Mouse (Mus musculus): Measurements from ENCODE around the gene Exosc9. TPM values are rescaled to one million over a fixed set of nuclear protein-coding genes. Genes with fewer than 3 reads are reported as not detected.
"Not testable (repeated sequence)": the region's sequence is repeated elsewhere in the genome, so short reads cannot be mapped to it uniquely, and the experiment has no call there.

Gene Exosc9
- polyA plus RNA-seq, 1 experiment from 2014 or later: 58.5 TPM

GRCm38 (mm10) chr3:36571361-36571826 is 19.0 kb downstream of the Exosc9 start:
- no peaks in the 10 kb centered on the region for H3K9me3 ChIP-seq (replicated peaks; ENCODE audit: control insufficient read depth, low read length)
- peaks cover 12% of the 10 kb centered on the region for H3K4me1 ChIP-seq (ENCODE audit: control insufficient read depth, insufficient read depth, low read length)
- peak overlapping the region; percentile 89 for H3K4me2 ChIP-seq
- H3K36me3 ChIP-seq (ENCODE audit: control insufficient read depth, insufficient read depth, low read length): peaks cover 26% of the 10 kb centered on the region
- peak; percentile 43 for ATAC-seq (replicated peaks; ENCODE audit: insufficient number of reproducible peaks, low FRiP score, low TSS enrichment)
- H3K4me3 ChIP-seq (ENCODE audit: low read depth, low read length): peak overlapping the region; percentile 79
- H3K27ac ChIP-seq (ENCODE audit: low read depth, low read length): peak overlapping the region; percentile 61
- under 1% methylated on average over 46 of the region's 46 CpGs for WGBS (ENCODE audit: insufficient replicate concordance)
- H3K27me3 ChIP-seq (ENCODE audit: control insufficient read depth, insufficient read depth, low read length): no peaks in the 10 kb centered on the region
- H3K9ac ChIP-seq (ENCODE audit: low read depth, low read length): peak overlapping the region; percentile 84

- Histone ChIP-seq H3K9me3 (replicated peaks; ENCODE audit: control insufficient read depth, low read length) (no peaks in the 10 kb centered on the region), H3K9ac (ENCODE audit: low read depth, low read length) (peak within 1 kb of the TSS; percentile 84), H3K27ac (ENCODE audit: low read depth, low read length) (peak within 1 kb of the TSS; percentile 74), H3K36me3 (ENCODE audit: control insufficient read depth, insufficient read depth, low read length) (peaks cover 22% of the 10 kb centered on the region), H3K4me2 (peak within 1 kb of the TSS; percentile 89), H3K4me1 (ENCODE audit: control insufficient read depth, insufficient read depth, low read length) (peaks cover 12% of the 10 kb centered on the region), H3K27me3 (ENCODE audit: control insufficient read depth, insufficient read depth, low read length) (no peaks in the 10 kb centered on the region), H3K4me3 (ENCODE audit: low read depth, low read length) (peak within 1 kb of the TSS; percentile 79)
- WGBS (ENCODE audit: insufficient replicate concordance): under 1% methylated on average over 60 of the region's 60 CpGs
- ATAC-seq (replicated peaks; ENCODE audit: insufficient number of reproducible peaks, low FRiP score, low TSS enrichment): peak; percentile 99
Measured at GRCm38 (mm10) chr3:36571827-36572378, 19.5 kb downstream of the Exosc9 start, which contains the start of gene Ccna2. Gene Ccna2 (minus strand): TSS chr3:36572150.

GRCm38 (mm10) chr3:36598811-36599210 is 46.4 kb downstream of the Exosc9 start:
- H3K9ac ChIP-seq (ENCODE audit: low read depth, low read length): no peak overlapping the region
- 71% methylated on average over 3 of the region's 3 CpGs for WGBS (ENCODE audit: insufficient replicate concordance)
- H3K27me3 ChIP-seq (ENCODE audit: control insufficient read depth, insufficient read depth, low read length): no peaks in the 10 kb centered on the region
- no peak overlapping the region for H3K4me3 ChIP-seq (ENCODE audit: low read depth, low read length)
- no peaks in the 10 kb centered on the region for H3K9me3 ChIP-seq (replicated peaks; ENCODE audit: control insufficient read depth, low read length)
- no peak for ATAC-seq (replicated peaks; ENCODE audit: insufficient number of reproducible peaks, low FRiP score, low TSS enrichment)
- H3K36me3 ChIP-seq (ENCODE audit: control insufficient read depth, insufficient read depth, low read length): no peaks in the 10 kb centered on the region
- H3K4me1 ChIP-seq (ENCODE audit: control insufficient read depth, insufficient read depth, low read length): no peaks in the 10 kb centered on the region
- no peak overlapping the region for H3K27ac ChIP-seq (ENCODE audit: low read depth, low read length)
- no peak overlapping the region for H3K4me2 ChIP-seq

GRCm38 (mm10) chr3:36599773-36600172 is 47.4 kb downstream of the Exosc9 start:
- not testable (repeated sequence) for ATAC-seq (replicated peaks; ENCODE audit: insufficient number of reproducible peaks, low FRiP score, low TSS enrichment); H3K4me3 ChIP-seq (ENCODE audit: low read depth, low read length); H3K9me3 ChIP-seq (replicated peaks; ENCODE audit: control insufficient read depth, low read length); H3K27me3 ChIP-seq (ENCODE audit: control insufficient read depth, insufficient read depth, low read length); H3K4me1 ChIP-seq (ENCODE audit: control insufficient read depth, insufficient read depth, low read length); H3K27ac ChIP-seq (ENCODE audit: low read depth, low read length); H3K4me2 ChIP-seq; H3K9ac ChIP-seq (ENCODE audit: low read depth, low read length); H3K36me3 ChIP-seq (ENCODE audit: control insufficient read depth, insufficient read depth, low read length)
- 85% methylated on average over 8 of the region's 9 CpGs for WGBS (ENCODE audit: insufficient replicate concordance)

- no peaks in the 10 kb centered on the region for H3K4me1 ChIP-seq (ENCODE audit: control insufficient read depth, insufficient read depth, low read length)
- no peaks in the 10 kb centered on the region for H3K36me3 ChIP-seq (ENCODE audit: control insufficient read depth, insufficient read depth, low read length)
- WGBS (ENCODE audit: insufficient replicate concordance): 43% methylated on average over 7 of the region's 7 CpGs
- H3K9me3 ChIP-seq (replicated peaks; ENCODE audit: control insufficient read depth, low read length): no peaks in the 10 kb centered on the region
- H3K27ac ChIP-seq (ENCODE audit: low read depth, low read length): no peak overlapping the region
- H3K9ac ChIP-seq (ENCODE audit: low read depth, low read length): no peak overlapping the region
- no peak overlapping the region for H3K4me2 ChIP-seq
- no peak for ATAC-seq (replicated peaks; ENCODE audit: insufficient number of reproducible peaks, low FRiP score, low TSS enrichment)
- no peaks in the 10 kb centered on the region for H3K27me3 ChIP-seq (ENCODE audit: control insufficient read depth, insufficient read depth, low read length)
- H3K4me3 ChIP-seq (ENCODE audit: low read depth, low read length): no peak overlapping the region
Measured at GRCm38 (mm10) chr3:36605894-36606783, 53.7 kb downstream of the Exosc9 start.

- no peaks in the 10 kb centered on the region for H3K36me3 ChIP-seq (ENCODE audit: control insufficient read depth, insufficient read depth, low read length)
- no peaks in the 10 kb centered on the region for H3K27me3 ChIP-seq (ENCODE audit: control insufficient read depth, insufficient read depth, low read length)
- H3K9me3 ChIP-seq (replicated peaks; ENCODE audit: control insufficient read depth, low read length): no peaks in the 10 kb centered on the region
- peak overlapping the region; percentile 74 for H3K9ac ChIP-seq (ENCODE audit: low read depth, low read length)
- H3K4me3 ChIP-seq (ENCODE audit: low read depth, low read length): peak overlapping the region; percentile 57
- no peak overlapping the region for H3K27ac ChIP-seq (ENCODE audit: low read depth, low read length)
- ATAC-seq (replicated peaks; ENCODE audit: insufficient number of reproducible peaks, low FRiP score, low TSS enrichment): no peak
- 7% methylated on average over 6 of the region's 6 CpGs for whole genome bisulfite sequencing (ENCODE audit: insufficient replicate concordance)
- peak overlapping the region; percentile 64 for H3K4me2 ChIP-seq
- H3K4me1 ChIP-seq (ENCODE audit: control insufficient read depth, insufficient read depth, low read length): no peaks in the 10 kb centered on the region; the same call in 1 of the 2 replicates
Measured at GRCm38 (mm10) chr3:36612687-36613086, 60.3 kb downstream of the Exosc9 start.

GRCm38 (mm10) chr3:36613202-36613907 is 60.9 kb downstream of the Exosc9 start, which contains the start of gene Bbs7:
Gene Bbs7 (minus strand): TSS chr3:36613477.
- Histone ChIP-seq H3K36me3 (ENCODE audit: control insufficient read depth, insufficient read depth, low read length) (no peaks in the 10 kb centered on the region), H3K27ac (ENCODE audit: low read depth, low read length) (no peak within 1 kb of the TSS), H3K4me1 (ENCODE audit: control insufficient read depth, insufficient read depth, low read length) (no peaks in the 10 kb centered on the region; the same call in 1 of the 2 replicates), H3K9me3 (replicated peaks; ENCODE audit: control insufficient read depth, low read length) (no peaks in the 10 kb centered on the region), H3K9ac (ENCODE audit: low read depth, low read length) (peak within 1 kb of the TSS; percentile 74), H3K27me3 (ENCODE audit: control insufficient read depth, insufficient read depth, low read length) (no peaks in the 10 kb centered on the region), H3K4me2 (peak within 1 kb of the TSS; percentile 64), H3K4me3 (ENCODE audit: low read depth, low read length) (peak within 1 kb of the TSS; percentile 57)
- WGBS (ENCODE audit: insufficient replicate concordance): 5% methylated on average over 34 of the region's 38 CpGs
- peak; percentile 100 for ATAC-seq (replicated peaks; ENCODE audit: insufficient number of reproducible peaks, low FRiP score, low TSS enrichment)

GRCm38 (mm10) chr3:36613908-36614255 is 61.5 kb downstream of the Exosc9 start:
- 78% methylated on average over 4 of the region's 5 CpGs for WGBS (ENCODE audit: insufficient replicate concordance)
- no peak overlapping the region for H3K4me2 ChIP-seq
- H3K4me3 ChIP-seq (ENCODE audit: low read depth, low read length): no peak overlapping the region
- H3K27ac ChIP-seq (ENCODE audit: low read depth, low read length): no peak overlapping the region
- H3K27me3 ChIP-seq (ENCODE audit: control insufficient read depth, insufficient read depth, low read length): no peaks in the 10 kb centered on the region
- H3K4me1 ChIP-seq (ENCODE audit: control insufficient read depth, insufficient read depth, low read length): no peaks in the 10 kb centered on the region; the same call in 1 of the 2 replicates
- no peaks in the 10 kb centered on the region for H3K36me3 ChIP-seq (ENCODE audit: control insufficient read depth, insufficient read depth, low read length)
- no peak for ATAC-seq (replicated peaks; ENCODE audit: insufficient number of reproducible peaks, low FRiP score, low TSS enrichment)
- no peaks in the 10 kb centered on the region for H3K9me3 ChIP-seq (replicated peaks; ENCODE audit: control insufficient read depth, low read length)
- no peak overlapping the region for H3K9ac ChIP-seq (ENCODE audit: low read depth, low read length)
